Mouse (Mus musculus) midbrain, embryonic 16.5 days (tissue): ENCODE results near the gene Aldh3a1. TPM values are rescaled to one million over a fixed set of nuclear protein-coding genes. Genes with fewer than 3 reads are reported as not detected.
A peak's percentile ranks its signal among the peaks of the same experiment; 100 is the strongest.
"Not testable (repeated sequence)": the region's sequence is repeated elsewhere in the genome, so short reads cannot be mapped to it uniquely, and the experiment has no call there.

Experiments
- ATAC-seq: fragments of 200-750 bp; cut with Nextera tagmentation; 2 replicates; pipeline ENCODE4 v1.8.0; 2017; ENCODE audit warnings: moderate TSS enrichment
- H3K27ac ChIP-seq: fragments of 300-500 bp; sonication (generic); 2 replicates; pipeline ENCODE4 v1.5.1; 2014; ENCODE audit warnings: mild to moderate bottlenecking, low read length, mixed read lengths
- H3K27me3 ChIP-seq: fragments of 300-500 bp; sonication (generic); 2 replicates; pipeline ENCODE4 v1.6.1; 2014; ENCODE audit warnings: low read depth, low read length, mixed read lengths; ENCODE audit not compliant: control insufficient read depth, insufficient read depth
- H3K36me3 ChIP-seq: fragments of 300-500 bp; sonication (generic); 2 replicates; pipeline ENCODE4 v1.6.1; 2014; ENCODE audit warnings: mild to moderate bottlenecking, low read length, moderate library complexity, mixed read lengths; ENCODE audit not compliant: control insufficient read depth, insufficient read depth
- H3K4me1 ChIP-seq: fragments of 300-500 bp; sonication (generic); 2 replicates; pipeline ENCODE4 v1.6.1; 2014; ENCODE audit warnings: mild to moderate bottlenecking, low read length, mixed read lengths; ENCODE audit not compliant: control insufficient read depth, insufficient read depth
- H3K4me2 ChIP-seq: fragments of 300-500 bp; sonication (generic); 2 replicates; pipeline ENCODE4 v1.6.1; 2014; ENCODE audit warnings: mild to moderate bottlenecking, low read length, mixed read lengths
- H3K4me3 ChIP-seq: fragments of 300-500 bp; sonication (generic); 2 replicates; pipeline ENCODE4 v1.5.1; 2014; ENCODE audit warnings: low read depth, mild to moderate bottlenecking, low read length, moderate library complexity, mixed read lengths
- H3K9ac ChIP-seq: fragments of 300-500 bp; sonication (generic); 2 replicates; pipeline ENCODE4 v1.6.1; 2014; ENCODE audit warnings: low read depth, low read length, mixed read lengths
- H3K9me3 ChIP-seq: fragments of 300-500 bp; sonication (generic); replicated peaks from 2 replicates; pipeline ENCODE4 v1.6.1; 2014; ENCODE audit warnings: mild to moderate bottlenecking, low read length, mixed read lengths; ENCODE audit not compliant: control insufficient read depth, poor library complexity, severe bottlenecking
- WGBS: fragments of 180-500 bp; shearing (Covaris S2); extraction: QIAGEN DNeasy Blood & Tissue Kit; methylation state at CpG from one replicate; pipeline ENCODE4 v1.1.7; 2014; 5-methylcytosine and 5-hydroxymethylcytosine counted together
- polyA plus RNA-seq: library from polyadenylated mRNA; unstranded; fragments of >200 nt; fragmentation: Nextera tagmentation; extraction: Ambion mirVana; gene quantifications from 2 replicates; pipeline ENCODE4 v1.2.1, GENCODE M21; 2015

The Aldh3a1 gene
- polyA plus RNA-seq, 1 experiment from 2014 or later, result 0.18 TPM

GRCm38 (mm10) chr11:61192123-61192522 is 15.2 kb upstream of the Aldh3a1 start:
- not testable (repeated sequence) for H3K9me3 ChIP-seq, ATAC-seq, H3K27me3 ChIP-seq, H3K36me3 ChIP-seq, H3K4me2 ChIP-seq, H3K4me1 ChIP-seq, H3K4me3 ChIP-seq, H3K27ac ChIP-seq, H3K9ac ChIP-seq
- 91% methylated on average over 7 of the region's 10 CpGs for WGBS

- no peak for ATAC-seq
- 97% methylated on average over 2 of the region's 2 CpGs for WGBS
- H3K27me3 ChIP-seq, result no peaks in the 10 kb centered on the region
- no peak overlapping the region for H3K9ac ChIP-seq
- H3K9me3 ChIP-seq, result no peaks in the 10 kb centered on the region
- H3K4me1 ChIP-seq, result no peaks in the 10 kb centered on the region
- H3K4me3 ChIP-seq, result no peak overlapping the region
- H3K4me2 ChIP-seq, result no peak overlapping the region
- no peak overlapping the region for H3K27ac ChIP-seq
- no peaks in the 10 kb centered on the region for H3K36me3 ChIP-seq
These were observed 14.6 kb upstream of the Aldh3a1 start for GRCm38 (mm10) chr11:61192779-61193178.

GRCm38 (mm10) chr11:61193392-61193791 is 13.9 kb upstream of the Aldh3a1 start:
- ATAC-seq, result peak; percentile 60; the same call in 1 of the 2 replicates
- H3K4me2 ChIP-seq, result no peak overlapping the region
- WGBS, result 8% methylated on average over 9 of the region's 9 CpGs
- no peak overlapping the region for H3K9ac ChIP-seq
- no peak overlapping the region for H3K27ac ChIP-seq
- no peak overlapping the region for H3K4me3 ChIP-seq
- no peaks in the 10 kb centered on the region for H3K4me1 ChIP-seq
- H3K27me3 ChIP-seq, result no peaks in the 10 kb centered on the region
- no peaks in the 10 kb centered on the region for H3K36me3 ChIP-seq
- no peaks in the 10 kb centered on the region for H3K9me3 ChIP-seq

- ATAC-seq, result no peak
- H3K36me3 ChIP-seq, result no peaks in the 10 kb centered on the region
- H3K27me3 ChIP-seq, result no peaks in the 10 kb centered on the region
- H3K4me3 ChIP-seq, result no peak overlapping the region
- H3K4me2 ChIP-seq, result no peak overlapping the region
- H3K4me1 ChIP-seq, result no peaks in the 10 kb centered on the region
- H3K9ac ChIP-seq, result no peak overlapping the region
- WGBS, result 85% methylated on average over 14 of the region's 14 CpGs
- no peak overlapping the region for H3K27ac ChIP-seq
- no peaks in the 10 kb centered on the region for H3K9me3 ChIP-seq
These were observed 10.6 kb upstream of the Aldh3a1 start for GRCm38 (mm10) chr11:61196616-61197353.

- Histone ChIP-seq H3K9me3 (no peaks in the 10 kb centered on the region), H3K4me1 (no peaks in the 10 kb centered on the region), H3K4me3 (no peak overlapping the region), H3K27ac (no peak overlapping the region), H3K36me3 (no peaks in the 10 kb centered on the region), H3K27me3 (no peaks in the 10 kb centered on the region), H3K4me2 (no peak overlapping the region), H3K9ac (no peak overlapping the region)
- no peak for ATAC-seq
These were observed 9.4 kb upstream of the Aldh3a1 start for GRCm38 (mm10) chr11:61197935-61198334.

GRCm38 (mm10) chr11:61199620-61200362 is 7.5 kb upstream of the Aldh3a1 start:
- WGBS, result 74% methylated on average over 4 of the region's 4 CpGs
- Histone ChIP-seq H3K27ac (no peak overlapping the region), H3K27me3 (no peaks in the 10 kb centered on the region), H3K4me1 (no peaks in the 10 kb centered on the region), H3K4me2 (no peak overlapping the region), H3K4me3 (no peak overlapping the region), H3K9me3 (no peaks in the 10 kb centered on the region), H3K36me3 (no peaks in the 10 kb centered on the region), H3K9ac (no peak overlapping the region)
- no peak for ATAC-seq

- Histone ChIP-seq H3K4me1 (no peaks in the 10 kb centered on the region), H3K27me3 (no peaks in the 10 kb centered on the region), H3K9me3 (no peaks in the 10 kb centered on the region), H3K4me3 (no peak overlapping the region), H3K9ac (no peak overlapping the region), H3K4me2 (no peak overlapping the region), H3K27ac (no peak overlapping the region), H3K36me3 (no peaks in the 10 kb centered on the region)
- no peak for ATAC-seq
- 63% methylated on average over 6 of the region's 6 CpGs for WGBS
These were observed 5.2 kb upstream of the Aldh3a1 start for GRCm38 (mm10) chr11:61202186-61202585.

- Histone ChIP-seq H3K9ac (no peak overlapping the region), H3K36me3 (no peaks in the 10 kb centered on the region), H3K4me2 (no peak overlapping the region), H3K4me3 (no peak overlapping the region), H3K27me3 (no peaks in the 10 kb centered on the region), H3K9me3 (no peaks in the 10 kb centered on the region), H3K27ac (no peak overlapping the region), H3K4me1 (0 out of 2 replicates have a peak, but pooled peaks cover 2% of the 10 kb centered on the region)
- 71% methylated on average over 2 of the region's 2 CpGs for WGBS
- ATAC-seq, result no peak
These were observed 4.5 kb upstream of the Aldh3a1 start for GRCm38 (mm10) chr11:61202810-61203209.
